Mouse (Mus musculus): ENCODE data around the gene Cnn1. TPM values are rescaled to one million over a fixed set of nuclear protein-coding genes. Genes with fewer than 3 reads are reported as not detected.

Cnn1 gene
- total RNA-seq, 2 experiments from 2014 or later: 1.5 TPM

- no peak for DNase-seq
Observed at GRCm38 (mm10) chr9:22157516-22158265, 58.7 kb downstream of the Cnn1 start.

Small RNAs within 50 kb of the gene (microRNA-seq; reads per million reads assigned to microRNA genes)
- not detected for gene Mir7084

Other genes starting within 250 kb of the Cnn1 start
- 10 to 100 TPM; 31.2 to 40.7 TPM for gene Dock6, start 246.6 kb upstream of the Cnn1 start, total RNA-seq (2021)
- gene Rab3d, start 181.0 kb upstream of the Cnn1 start, total RNA-seq (2021): 10 to 100 TPM; 28.5 to 58.8 TPM
- 1 to 10 TPM; 9.4 to 9.7 TPM for gene Ccdc159, start 171.7 kb upstream of the Cnn1 start, total RNA-seq (2021)
- gene Tmem205, start 171.7 kb upstream of the Cnn1 start, total RNA-seq (2021): 100 to 1,000 TPM; 318 to 566 TPM
- gene Plppr2, start 162.2 kb upstream of the Cnn1 start, total RNA-seq (2021): 10 to 100 TPM; 27.1 to 35.8 TPM
- gene Swsap1, start 143.5 kb upstream of the Cnn1 start, total RNA-seq (2021): 10 to 100 TPM; 12.4 to 18.3 TPM
- gene Epor, start 135.7 kb upstream of the Cnn1 start, total RNA-seq (2021): 1 to 10 TPM; 1.9 to 2.0 TPM
- 10 to 100 TPM; 14.0 to 33.4 TPM for gene Rgl3, start 109.8 kb upstream of the Cnn1 start, total RNA-seq (2021)
- gene Ccdc151, start 96.6 kb upstream of the Cnn1 start, total RNA-seq (2021): 1 to 10 TPM in 1 of 2 experiments, under 1 TPM in 1; 0.30 to 1.6 TPM
- 100 to 1,000 TPM; 159 to 169 TPM for gene Prkcsh, start 96.4 kb upstream of the Cnn1 start, total RNA-seq (2021)
- 1 to 10 TPM; 1.1 to 2.0 TPM for gene Elavl3, start 47.2 kb upstream of the Cnn1 start, total RNA-seq (2021)
- under 1 TPM in 1 of 2 experiments, not detected in 1; 0.56 TPM for gene Gm49318, start 28.0 kb upstream of the Cnn1 start, total RNA-seq (2021)
- 10 to 100 TPM; 10.2 to 10.3 TPM for gene Zfp653, start 27.8 kb upstream of the Cnn1 start, total RNA-seq (2021)
- 10 to 100 TPM; 51.6 to 63.7 TPM for gene Ecsit, start 13.8 kb upstream of the Cnn1 start, total RNA-seq (2021)
- gene Elof1, start 18.0 kb downstream of the Cnn1 start, total RNA-seq (2021): 10 to 100 TPM; 73.7 to 78.1 TPM
- gene Acp5, start 36.5 kb downstream of the Cnn1 start, total RNA-seq (2021): 10 to 100 TPM; 43.2 to 67.9 TPM
- gene Pigyl, start 57.6 kb downstream of the Cnn1 start, total RNA-seq (2021): 10 to 100 TPM; 50.3 to 59.1 TPM
- 1 to 10 TPM; 2.7 to 4.3 TPM for gene Zfp872, start 88.9 kb downstream of the Cnn1 start, total RNA-seq (2021)
- gene Zfp809, start 126.5 kb downstream of the Cnn1 start, total RNA-seq (2021): 10 to 100 TPM; 36.9 to 45.3 TPM
- gene Zfp599, start 160.7 kb downstream of the Cnn1 start, total RNA-seq (2021): under 1 TPM; 0.69 to 0.73 TPM
- gene Zfp810, start 208.4 kb downstream of the Cnn1 start, total RNA-seq (2021): 1 to 10 TPM; 5.3 to 8.3 TPM

Measured in adrenal gland, postnatal 36 days (tissue).